Mouse (Mus musculus): Measurements from ENCODE around the gene Ube2e2. TPM values are rescaled to one million over a fixed set of nuclear protein-coding genes. Genes with fewer than 3 reads are reported as not detected.

Gene Ube2e2
- polyA plus RNA-seq, 1 experiment from 2014 or later, result 53.7 TPM

DNA sequence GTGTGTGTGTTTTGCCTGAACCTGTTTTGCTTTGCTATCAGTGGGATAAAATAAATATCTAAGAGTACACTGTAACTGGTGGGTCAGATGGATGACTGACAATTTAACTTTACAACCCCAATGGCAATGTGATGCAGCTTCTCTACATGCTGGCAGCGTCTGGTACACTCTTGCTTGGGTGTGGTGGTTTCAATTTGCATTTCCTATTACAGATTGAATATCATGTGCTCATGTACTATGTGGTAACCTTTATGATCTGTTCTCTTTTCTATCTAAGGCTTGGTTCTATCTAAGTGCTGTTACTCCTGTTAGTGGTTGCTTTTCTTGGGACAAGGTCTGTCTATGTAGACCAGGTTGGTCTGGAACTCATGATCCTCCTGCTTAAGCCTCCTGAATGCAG, 292.1 kb downstream of the Ube2e2 start:
- 77% methylated on average over 1 of the region's 1 CpGs for WGBS
- no peaks in the 10 kb centered on the region for H3K36me3 ChIP-seq (ENCODE audit: control insufficient read depth, insufficient read depth, low read length)

DNA sequence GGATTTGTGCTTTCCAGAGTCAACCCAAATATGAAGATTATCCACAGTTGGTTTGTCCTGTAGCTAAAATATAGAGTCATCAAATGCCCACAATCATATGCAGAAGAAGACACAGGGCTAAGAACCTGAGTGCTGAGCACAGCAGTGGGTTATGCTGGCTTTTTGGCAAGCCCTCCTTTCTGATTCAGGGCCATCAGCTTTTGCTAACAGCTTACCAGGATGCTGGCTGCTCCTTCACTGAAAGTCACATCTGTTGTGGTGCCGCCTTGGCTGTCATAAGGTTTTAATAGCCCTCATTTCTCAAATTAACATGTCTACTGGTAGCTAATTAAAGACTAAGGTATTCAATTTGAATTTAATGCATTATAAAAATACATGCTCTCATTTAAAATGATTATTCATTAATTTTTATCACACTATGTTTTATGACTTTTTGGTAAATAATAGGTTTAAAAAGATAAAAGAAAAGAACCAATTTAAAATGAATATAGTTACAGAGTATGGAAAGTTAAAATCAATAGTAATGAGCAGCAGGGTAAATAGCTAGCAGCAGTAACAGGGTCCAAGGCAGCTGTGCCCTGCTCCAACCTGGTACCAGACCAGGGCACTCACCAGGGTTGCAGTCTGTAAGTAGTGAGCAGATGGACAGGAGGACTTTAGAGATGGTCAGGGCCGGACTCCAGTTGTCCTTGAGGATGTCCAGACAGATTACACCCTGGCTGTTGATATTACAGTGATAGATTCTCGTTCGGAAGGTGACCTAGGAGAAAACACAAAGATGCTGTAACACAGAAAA, 307.6 kb downstream of the Ube2e2 start:
- Histone ChIP-seq H3K36me3 (ENCODE audit: control insufficient read depth, insufficient read depth, low read length) (no peaks in the 10 kb centered on the region), H3K27ac (replicated peaks in 1 of 2; ENCODE audit: control insufficient read depth in 1 of 2, insufficient read depth in 1 of 2, low read depth in 2 of 2, low read length in 2 of 2) (no peak overlapping the region), H3K4me3 (ENCODE audit: control insufficient read depth in 1 of 2, insufficient read depth in 1 of 2, low read depth in 1 of 2, low read length in 2 of 2) (no peak overlapping the region), H3K4me1 (ENCODE audit: control insufficient read depth in 2 of 2, insufficient read depth in 2 of 2, low read length in 2 of 2) (no peaks in the 10 kb centered on the region), H3K27me3 (ENCODE audit: control insufficient read depth, insufficient read depth, low read length) (no peaks in the 10 kb centered on the region), H3K9me3 (ENCODE audit: control insufficient read depth, low read length) (no peaks in the 10 kb centered on the region), H3K4me2 (ENCODE audit: low read length) (no peak overlapping the region), H3K9ac (ENCODE audit: low read length) (no peak overlapping the region)
- 78% methylated on average over 4 of the region's 4 CpGs for WGBS
- ATAC-seq (ENCODE audit: insufficient number of reproducible peaks, insufficient read depth, low FRiP score, low read depth), result no peak

More for the DNA sequence above, 292.1 kb downstream of the Ube2e2 start:
- no peak overlapping the region for H3K9ac ChIP-seq (ENCODE audit: low read length)
- H3K27ac ChIP-seq (replicated peaks in 1 of 2; ENCODE audit: control insufficient read depth in 1 of 2, insufficient read depth in 1 of 2, low read depth in 2 of 2, low read length in 2 of 2), result no peak overlapping the region
- no peak for ATAC-seq (ENCODE audit: insufficient number of reproducible peaks, insufficient read depth, low FRiP score, low read depth)
- H3K4me3 ChIP-seq (ENCODE audit: control insufficient read depth in 1 of 2, insufficient read depth in 1 of 2, low read depth in 1 of 2, low read length in 2 of 2), result no peak overlapping the region
- no peaks in the 10 kb centered on the region for H3K9me3 ChIP-seq (ENCODE audit: control insufficient read depth, low read length)
- H3K4me1 ChIP-seq (ENCODE audit: control insufficient read depth in 2 of 2, insufficient read depth in 2 of 2, low read length in 2 of 2), result no peaks in the 10 kb centered on the region
- no peaks in the 10 kb centered on the region for H3K27me3 ChIP-seq (ENCODE audit: control insufficient read depth, insufficient read depth, low read length)
- H3K4me2 ChIP-seq (ENCODE audit: low read length), result no peak overlapping the region

DNA sequence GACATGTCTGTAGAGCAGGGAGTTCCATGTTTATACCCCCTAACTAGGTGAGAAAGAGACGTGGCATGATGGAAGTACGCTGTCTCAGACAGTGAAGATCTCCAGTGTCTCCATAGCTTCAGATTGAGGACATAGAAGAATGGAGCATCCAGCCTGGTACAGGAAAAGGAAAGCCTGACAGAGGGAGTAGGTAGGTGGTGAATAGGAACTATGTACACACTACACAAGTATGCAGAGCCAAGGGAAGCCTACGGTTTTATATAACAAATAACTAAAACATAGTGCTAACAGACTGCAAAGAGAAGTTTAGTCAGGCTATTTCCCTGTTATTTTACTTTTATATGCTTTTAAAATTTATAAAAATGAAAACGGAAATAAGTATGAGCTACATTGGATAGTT, 312.3 kb downstream of the Ube2e2 start:
- no peaks in the 10 kb centered on the region for H3K4me1 ChIP-seq (ENCODE audit: control insufficient read depth in 2 of 2, insufficient read depth in 2 of 2, low read length in 2 of 2)
- no peaks in the 10 kb centered on the region for H3K36me3 ChIP-seq (ENCODE audit: control insufficient read depth, insufficient read depth, low read length)
- ATAC-seq (ENCODE audit: insufficient number of reproducible peaks, insufficient read depth, low FRiP score, low read depth), result no peak
- 84% methylated on average over 4 of the region's 4 CpGs for WGBS
- H3K9me3 ChIP-seq (ENCODE audit: control insufficient read depth, low read length), result no peaks in the 10 kb centered on the region
- H3K4me3 ChIP-seq (ENCODE audit: control insufficient read depth in 1 of 2, insufficient read depth in 1 of 2, low read depth in 1 of 2, low read length in 2 of 2), result no peak overlapping the region
- no peak overlapping the region for H3K4me2 ChIP-seq (ENCODE audit: low read length)
- H3K27ac ChIP-seq (replicated peaks in 1 of 2; ENCODE audit: control insufficient read depth in 1 of 2, insufficient read depth in 1 of 2, low read depth in 2 of 2, low read length in 2 of 2), result no peak overlapping the region
- H3K9ac ChIP-seq (ENCODE audit: low read length), result no peak overlapping the region
- H3K27me3 ChIP-seq (ENCODE audit: control insufficient read depth, insufficient read depth, low read length), result no peaks in the 10 kb centered on the region

DNA sequence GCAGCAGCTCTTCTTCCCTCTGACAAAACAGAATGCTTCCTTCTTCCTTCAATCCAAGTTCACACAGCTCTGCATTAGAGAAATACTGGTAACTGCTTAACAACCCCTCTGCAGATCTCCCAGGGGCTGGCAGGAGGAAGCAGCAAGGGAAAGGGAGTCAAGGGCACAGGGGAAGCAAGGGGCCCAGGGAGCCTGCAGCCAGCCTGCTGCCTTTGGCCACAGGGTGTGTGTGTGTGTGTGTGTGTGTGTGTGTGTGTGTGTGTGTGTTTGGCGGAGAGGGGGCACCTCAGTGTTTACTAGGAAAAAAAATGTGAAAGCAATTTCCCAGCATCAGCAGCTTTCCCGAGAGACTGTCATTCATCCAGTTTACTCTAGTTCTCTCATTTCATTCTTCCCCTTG, 319.3 kb downstream of the Ube2e2 start:
- Histone ChIP-seq H3K4me1 (ENCODE audit: control insufficient read depth in 2 of 2, insufficient read depth in 2 of 2, low read length in 2 of 2) (no peaks in the 10 kb centered on the region), H3K27ac (replicated peaks in 1 of 2; ENCODE audit: control insufficient read depth in 1 of 2, insufficient read depth in 1 of 2, low read depth in 2 of 2, low read length in 2 of 2) (no peak overlapping the region), H3K27me3 (ENCODE audit: control insufficient read depth, insufficient read depth, low read length) (no peaks in the 10 kb centered on the region), H3K9me3 (ENCODE audit: control insufficient read depth, low read length) (no peaks in the 10 kb centered on the region), H3K4me2 (ENCODE audit: low read length) (no peak overlapping the region), H3K4me3 (ENCODE audit: control insufficient read depth in 1 of 2, insufficient read depth in 1 of 2, low read depth in 1 of 2, low read length in 2 of 2) (no peak overlapping the region), H3K36me3 (ENCODE audit: control insufficient read depth, insufficient read depth, low read length) (no peaks in the 10 kb centered on the region), H3K9ac (ENCODE audit: low read length) (no peak overlapping the region)
- WGBS, result 83% methylated on average over 2 of the region's 2 CpGs
- no peak for ATAC-seq (ENCODE audit: insufficient number of reproducible peaks, insufficient read depth, low FRiP score, low read depth)

DNA sequence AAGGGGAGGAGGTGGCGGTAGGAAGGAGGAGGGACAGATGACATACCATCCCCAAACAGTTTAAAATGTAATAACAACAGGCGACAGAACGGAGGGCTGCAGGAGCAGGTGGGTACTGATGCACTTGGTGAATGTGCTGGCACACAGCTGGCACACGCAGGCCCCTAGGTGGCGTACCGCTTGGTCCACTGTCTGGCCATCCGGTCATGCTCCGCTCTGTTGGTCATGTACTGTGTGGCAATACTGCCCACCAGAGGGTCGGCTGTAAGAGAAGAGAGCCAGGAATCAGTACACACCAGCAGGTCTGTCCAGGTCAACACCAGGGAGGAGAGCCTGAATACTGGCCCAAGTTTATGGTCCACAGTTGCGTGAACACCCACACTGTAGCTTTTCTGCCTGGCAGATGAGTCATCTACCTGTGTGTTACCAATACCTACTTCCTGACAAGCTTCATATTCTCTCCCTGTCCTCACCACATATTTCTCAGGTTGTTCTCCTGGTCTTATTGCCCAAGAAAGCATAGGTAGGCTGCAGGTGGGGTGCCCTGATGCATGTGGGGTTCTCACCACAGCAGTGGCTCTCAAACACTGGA, 319.8 kb downstream of the Ube2e2 start:
- 85% methylated on average over 10 of the region's 10 CpGs for WGBS
- ATAC-seq (ENCODE audit: insufficient number of reproducible peaks, insufficient read depth, low FRiP score, low read depth), result no peak

DNA sequence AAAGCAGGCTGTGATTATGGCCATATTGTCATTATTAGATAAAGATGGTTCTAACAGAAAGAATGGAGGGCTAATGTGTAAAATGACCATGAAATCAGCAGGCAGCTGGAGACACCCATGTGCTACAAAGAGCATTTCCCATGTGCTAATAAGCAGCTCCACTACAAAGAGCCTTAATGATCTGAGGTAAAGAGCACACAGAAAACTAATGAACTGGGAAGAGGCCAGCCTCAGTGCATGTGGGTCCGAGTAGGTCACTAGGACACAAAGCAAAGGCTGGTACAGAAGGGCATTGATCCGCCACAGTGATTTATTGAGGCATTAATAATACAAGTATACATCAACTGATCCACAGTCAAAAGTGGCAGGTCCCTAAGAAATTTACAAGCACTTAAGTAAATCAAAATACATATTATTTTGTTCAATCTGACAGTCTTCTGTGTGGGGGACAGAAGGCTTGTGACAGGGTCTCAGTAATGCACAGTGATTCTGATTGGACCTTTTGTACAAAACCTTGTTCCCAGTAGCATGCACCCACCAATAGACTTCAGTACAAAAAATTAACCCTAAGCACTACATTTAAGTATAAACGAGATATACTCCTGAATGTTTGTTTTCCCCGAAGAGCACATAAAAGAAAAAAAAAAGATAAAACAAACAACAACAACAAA, 320.6 kb downstream of the Ube2e2 start:
- no peaks in the 10 kb centered on the region for H3K4me1 ChIP-seq (ENCODE audit: control insufficient read depth in 2 of 2, insufficient read depth in 2 of 2, low read length in 2 of 2)
- 79% methylated on average over 4 of the region's 4 CpGs for WGBS
- H3K27me3 ChIP-seq (ENCODE audit: control insufficient read depth, insufficient read depth, low read length), result no peaks in the 10 kb centered on the region
- H3K4me2 ChIP-seq (ENCODE audit: low read length), result no peak overlapping the region
- no peak overlapping the region for H3K27ac ChIP-seq (replicated peaks in 1 of 2; ENCODE audit: control insufficient read depth in 1 of 2, insufficient read depth in 1 of 2, low read depth in 2 of 2, low read length in 2 of 2)
- no peak overlapping the region for H3K9ac ChIP-seq (ENCODE audit: low read length)
- no peak for ATAC-seq (ENCODE audit: insufficient number of reproducible peaks, insufficient read depth, low FRiP score, low read depth)
- H3K36me3 ChIP-seq (ENCODE audit: control insufficient read depth, insufficient read depth, low read length), result no peaks in the 10 kb centered on the region
- H3K4me3 ChIP-seq (ENCODE audit: control insufficient read depth in 1 of 2, insufficient read depth in 1 of 2, low read depth in 1 of 2, low read length in 2 of 2), result no peak overlapping the region
- H3K9me3 ChIP-seq (ENCODE audit: control insufficient read depth, low read length), result no peaks in the 10 kb centered on the region

More for the DNA sequence above, 319.8 kb downstream of the Ube2e2 start:
- H3K27ac ChIP-seq (replicated peaks in 1 of 2; ENCODE audit: control insufficient read depth in 1 of 2, insufficient read depth in 1 of 2, low read depth in 2 of 2, low read length in 2 of 2), result no peak overlapping the region
- no peak overlapping the region for H3K9ac ChIP-seq (ENCODE audit: low read length)
- H3K4me2 ChIP-seq (ENCODE audit: low read length), result no peak overlapping the region
- H3K36me3 ChIP-seq (ENCODE audit: control insufficient read depth, insufficient read depth, low read length), result no peaks in the 10 kb centered on the region
- H3K9me3 ChIP-seq (ENCODE audit: control insufficient read depth, low read length), result no peaks in the 10 kb centered on the region
- no peak overlapping the region for H3K4me3 ChIP-seq (ENCODE audit: control insufficient read depth in 1 of 2, insufficient read depth in 1 of 2, low read depth in 1 of 2, low read length in 2 of 2)
- H3K27me3 ChIP-seq (ENCODE audit: control insufficient read depth, insufficient read depth, low read length), result no peaks in the 10 kb centered on the region
- no peaks in the 10 kb centered on the region for H3K4me1 ChIP-seq (ENCODE audit: control insufficient read depth in 2 of 2, insufficient read depth in 2 of 2, low read length in 2 of 2)

DNA sequence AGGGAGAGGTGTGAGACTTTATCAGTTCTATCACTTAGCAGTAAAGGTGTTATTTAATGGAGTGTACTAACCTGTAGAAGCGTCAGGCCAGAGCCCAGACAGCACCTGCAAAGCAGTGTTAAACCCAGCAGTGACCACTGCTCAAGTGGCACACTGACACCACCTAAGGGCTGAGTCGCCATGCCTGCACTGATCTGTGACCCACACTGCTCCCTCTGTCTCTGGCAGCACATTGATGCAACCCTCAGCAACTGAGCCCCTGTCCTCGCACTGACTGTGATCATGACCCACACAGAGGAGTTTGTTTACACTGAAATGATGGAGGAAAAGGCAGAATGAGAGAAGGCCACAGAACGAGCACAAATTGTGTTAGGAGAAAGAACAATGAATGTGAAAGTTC, 321.2 kb downstream of the Ube2e2 start:
- no peaks in the 10 kb centered on the region for H3K27me3 ChIP-seq (ENCODE audit: control insufficient read depth, insufficient read depth, low read length)
- no peak overlapping the region for H3K9ac ChIP-seq (ENCODE audit: low read length)
- no peak overlapping the region for H3K4me2 ChIP-seq (ENCODE audit: low read length)
- H3K36me3 ChIP-seq (ENCODE audit: control insufficient read depth, insufficient read depth, low read length), result no peaks in the 10 kb centered on the region
- H3K9me3 ChIP-seq (ENCODE audit: control insufficient read depth, low read length), result no peaks in the 10 kb centered on the region
- no peaks in the 10 kb centered on the region for H3K4me1 ChIP-seq (ENCODE audit: control insufficient read depth in 2 of 2, insufficient read depth in 2 of 2, low read length in 2 of 2)
- WGBS, result 79% methylated on average over 4 of the region's 4 CpGs
- H3K27ac ChIP-seq (replicated peaks in 1 of 2; ENCODE audit: control insufficient read depth in 1 of 2, insufficient read depth in 1 of 2, low read depth in 2 of 2, low read length in 2 of 2), result no peak overlapping the region
- H3K4me3 ChIP-seq (ENCODE audit: control insufficient read depth in 1 of 2, insufficient read depth in 1 of 2, low read depth in 1 of 2, low read length in 2 of 2), result no peak overlapping the region
- no peak for ATAC-seq (ENCODE audit: insufficient number of reproducible peaks, insufficient read depth, low FRiP score, low read depth)

All from heart, embryonic 14.5 days (tissue).